Mouse (Mus musculus): ENCODE measurements around the gene Sv2c. TPM values are rescaled to one million over a fixed set of nuclear protein-coding genes. Genes with fewer than 3 reads are reported as not detected.

Sv2c gene
- polyA plus RNA-seq (2016; fragmentation: Nextera tagmentation; extraction: Ambion mirVana) = 0.07 and 0.12 TPM in 2 replicates

DNA sequence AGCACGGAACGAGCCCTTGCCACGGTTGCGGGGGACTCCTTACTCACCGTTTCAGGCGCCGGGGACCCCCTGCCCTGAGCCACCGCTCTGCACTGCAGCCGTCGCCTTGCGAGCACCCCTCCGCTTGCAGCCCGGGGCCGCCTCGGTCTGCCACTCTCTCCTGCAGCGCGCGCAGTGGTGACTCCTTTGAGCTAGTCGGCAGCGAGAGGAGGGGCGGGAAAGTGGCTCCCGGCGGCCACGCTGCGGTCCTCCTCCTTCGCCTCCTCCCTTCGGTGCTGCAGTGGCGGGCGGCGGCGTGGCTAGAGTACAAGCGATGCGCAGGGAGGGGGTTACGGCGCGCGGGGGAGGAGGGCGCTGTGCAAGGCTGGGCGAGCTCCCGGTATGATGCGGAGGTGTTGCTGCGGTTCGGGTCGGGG is at the start of gene Sv2c:
Sv2c (minus strand) TSS at position 177 of the 416 bp plus-strand sequence.
- H3K4me2 ChIP-seq = peak within 1 kb of the TSS; percentile 53
- H3K9me3 ChIP-seq (replicated peaks) = no peaks in the 10 kb centered on the region
- H3K27me3 ChIP-seq (replicated peaks) = peaks cover 77% of the 10 kb centered on the region
- H3K27ac ChIP-seq = no peak within 1 kb of the TSS
- no peak within 1 kb of the TSS for H3K9ac ChIP-seq
- ATAC-seq = no peak
- no peaks in the 10 kb centered on the region for H3K36me3 ChIP-seq
- H3K4me3 ChIP-seq = peak within 1 kb of the TSS; percentile 35
- H3K4me1 ChIP-seq = peaks cover 6% of the 10 kb centered on the region; the same call in 1 of the 2 replicates
- WGBS (ENCODE audit: insufficient replicate concordance) = 1% methylated on average over 42 of the region's 44 CpGs

DNA sequence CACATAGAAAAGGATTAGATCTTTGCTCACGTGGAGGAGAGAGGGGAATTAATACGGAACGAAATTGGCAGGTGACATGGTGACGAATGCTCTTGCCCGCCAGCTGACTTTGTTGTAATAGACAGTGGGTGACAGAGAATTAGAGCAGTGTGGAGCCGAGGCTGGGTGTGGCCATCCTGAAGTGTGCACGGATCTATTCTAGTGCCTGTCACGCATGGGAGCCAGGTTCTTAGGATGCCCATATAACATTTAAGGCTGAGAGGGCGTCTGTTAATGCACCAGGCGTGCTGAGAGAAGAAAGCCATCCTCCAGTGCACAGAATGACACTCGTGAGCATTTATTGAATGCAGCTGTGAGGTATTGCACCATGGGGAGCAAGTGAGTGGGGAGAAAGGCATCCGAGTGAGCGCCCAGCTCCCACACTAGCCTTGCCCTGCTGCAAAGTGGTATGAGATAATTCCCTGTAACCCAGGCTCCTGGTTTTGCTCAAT is 48.3 kb upstream of the Sv2c start:
- Histone ChIP-seq H3K36me3 (no peaks in the 10 kb centered on the region), H3K9ac (no peak overlapping the region), H3K4me3 (no peak overlapping the region), H3K4me2 (no peak overlapping the region), H3K27ac (no peak overlapping the region), H3K4me1 (no peaks in the 10 kb centered on the region), H3K9me3 (replicated peaks) (no peaks in the 10 kb centered on the region), H3K27me3 (replicated peaks) (no peaks in the 10 kb centered on the region)
- ATAC-seq = no peak
- 63% methylated on average over 13 of the region's 13 CpGs for WGBS (ENCODE audit: insufficient replicate concordance)

DNA sequence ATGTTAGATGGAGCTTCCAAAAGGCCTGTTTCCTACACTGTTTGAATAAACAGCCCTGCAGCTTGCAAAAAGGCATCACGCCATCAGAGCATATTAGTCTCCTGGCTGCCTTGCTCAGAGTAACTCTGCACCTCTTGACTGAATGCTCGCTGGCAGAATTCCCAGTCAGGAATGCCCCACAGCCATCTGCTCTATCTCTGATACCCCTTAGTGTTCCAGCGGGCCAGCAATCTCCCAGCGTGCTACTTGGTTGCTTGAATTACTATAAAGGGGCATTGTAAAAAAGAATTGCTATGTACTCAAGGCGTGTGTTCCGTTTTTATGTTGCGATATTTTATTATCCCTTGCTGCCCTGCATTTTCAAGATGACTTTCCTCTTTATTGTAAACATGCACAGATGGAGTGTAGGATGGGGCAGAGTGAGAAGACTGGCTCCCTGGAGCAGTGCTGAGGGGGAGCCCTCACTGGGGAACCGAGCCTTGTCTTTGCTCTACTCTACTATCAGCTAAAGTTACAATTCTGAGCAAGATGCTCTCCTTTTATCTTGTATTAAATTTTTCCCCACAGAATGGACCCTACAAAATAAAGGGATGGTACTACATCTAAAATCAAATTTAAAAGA is 43.3 kb upstream of the Sv2c start:
- ATAC-seq = no peak
- WGBS (ENCODE audit: insufficient replicate concordance) = 71% methylated on average over 8 of the region's 8 CpGs
- no peaks in the 10 kb centered on the region for H3K4me1 ChIP-seq
- H3K4me3 ChIP-seq = no peak overlapping the region
- H3K36me3 ChIP-seq = no peaks in the 10 kb centered on the region
- H3K4me2 ChIP-seq = no peak overlapping the region
- no peaks in the 10 kb centered on the region for H3K27me3 ChIP-seq (replicated peaks)
- H3K9me3 ChIP-seq (replicated peaks) = no peaks in the 10 kb centered on the region
- H3K9ac ChIP-seq = no peak overlapping the region
- no peak overlapping the region for H3K27ac ChIP-seq

- Histone ChIP-seq H3K4me2 (no peak overlapping the region), H3K27ac (no peak overlapping the region), H3K4me1 (no peaks in the 10 kb centered on the region), H3K4me3 (no peak overlapping the region), H3K27me3 (replicated peaks) (no peaks in the 10 kb centered on the region), H3K9me3 (replicated peaks) (no peaks in the 10 kb centered on the region), H3K9ac (no peak overlapping the region), H3K36me3 (no peaks in the 10 kb centered on the region)
- no peak for ATAC-seq
- 46% methylated on average over 3 of the region's 3 CpGs for WGBS (ENCODE audit: insufficient replicate concordance)
These were observed 41.3 kb upstream of the Sv2c start for GRCm38 (mm10) chr13:96173686-96174085.

GRCm38 (mm10) chr13:96172290-96172689 is 39.9 kb upstream of the Sv2c start:
- H3K4me2 ChIP-seq = no peak overlapping the region
- no peaks in the 10 kb centered on the region for H3K9me3 ChIP-seq (replicated peaks)
- 38% methylated on average over 3 of the region's 3 CpGs for WGBS (ENCODE audit: insufficient replicate concordance)
- H3K9ac ChIP-seq = no peak overlapping the region
- H3K4me1 ChIP-seq = no peaks in the 10 kb centered on the region
- no peaks in the 10 kb centered on the region for H3K36me3 ChIP-seq
- no peak overlapping the region for H3K27ac ChIP-seq
- no peak overlapping the region for H3K4me3 ChIP-seq
- ATAC-seq = no peak
- H3K27me3 ChIP-seq (replicated peaks) = no peaks in the 10 kb centered on the region

- H3K27me3 ChIP-seq (replicated peaks) = no peaks in the 10 kb centered on the region
- no peak overlapping the region for H3K4me3 ChIP-seq
- H3K9me3 ChIP-seq (replicated peaks) = no peaks in the 10 kb centered on the region
- no peak overlapping the region for H3K4me2 ChIP-seq
- WGBS (ENCODE audit: insufficient replicate concordance) = 60% methylated on average over 11 of the region's 11 CpGs
- H3K9ac ChIP-seq = no peak overlapping the region
- no peak overlapping the region for H3K27ac ChIP-seq
- no peak for ATAC-seq
- no peaks in the 10 kb centered on the region for H3K36me3 ChIP-seq
- no peaks in the 10 kb centered on the region for H3K4me1 ChIP-seq
These were observed 36.8 kb upstream of the Sv2c start for GRCm38 (mm10) chr13:96168991-96169665.

- no peak overlapping the region for H3K4me2 ChIP-seq
- no peak for ATAC-seq
- H3K27ac ChIP-seq = no peak overlapping the region
- H3K9me3 ChIP-seq (replicated peaks) = no peaks in the 10 kb centered on the region
- H3K27me3 ChIP-seq (replicated peaks) = no peaks in the 10 kb centered on the region
- 52% methylated on average over 2 of the region's 2 CpGs for WGBS (ENCODE audit: insufficient replicate concordance)
- H3K9ac ChIP-seq = no peak overlapping the region
- no peak overlapping the region for H3K4me3 ChIP-seq
- H3K4me1 ChIP-seq = no peaks in the 10 kb centered on the region
- H3K36me3 ChIP-seq = no peaks in the 10 kb centered on the region
These were observed 34.2 kb upstream of the Sv2c start for GRCm38 (mm10) chr13:96166593-96166992.

- Histone ChIP-seq H3K9me3 (replicated peaks) (no peaks in the 10 kb centered on the region), H3K27me3 (replicated peaks) (peaks cover 72% of the 10 kb centered on the region), H3K36me3 (no peaks in the 10 kb centered on the region), H3K4me2 (peak overlapping the region; percentile 53; the same call in 1 of the 2 replicates), H3K9ac (no peak overlapping the region), H3K27ac (no peak overlapping the region), H3K4me3 (no peak overlapping the region), H3K4me1 (peaks cover 6% of the 10 kb centered on the region; the same call in 1 of the 2 replicates)
- no peak for ATAC-seq
- 5% methylated on average over 28 of the region's 28 CpGs for WGBS (ENCODE audit: insufficient replicate concordance)
These were observed 1.2 kb upstream of the Sv2c start for GRCm38 (mm10) chr13:96133363-96134100.

DNA sequence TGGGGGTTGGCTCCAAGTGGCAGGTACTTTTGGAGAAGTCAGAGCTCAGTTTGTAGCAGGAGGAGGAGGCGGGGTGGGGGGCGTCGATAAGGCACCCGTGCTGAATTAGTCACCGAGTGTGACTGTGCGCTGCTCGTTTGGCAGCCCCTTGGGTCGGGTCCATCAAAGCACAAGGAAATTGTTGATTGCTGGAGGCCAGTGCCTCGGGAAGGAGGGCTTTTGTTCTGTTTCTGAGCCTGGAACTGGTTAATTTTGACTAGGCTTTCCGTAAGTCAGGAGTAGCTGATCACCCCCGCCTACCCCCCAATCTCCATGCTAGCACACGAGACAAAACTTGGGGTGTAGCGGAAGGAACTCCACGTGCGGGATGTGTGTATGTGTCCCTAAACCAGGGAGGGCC is 456 bp upstream of the Sv2c start:
- Histone ChIP-seq H3K36me3 (no peaks in the 10 kb centered on the region), H3K4me2 (peak overlapping the region; percentile 53), H3K9me3 (replicated peaks) (no peaks in the 10 kb centered on the region), H3K9ac (no peak overlapping the region), H3K4me3 (peak overlapping the region; percentile 35), H3K4me1 (peaks cover 6% of the 10 kb centered on the region; the same call in 1 of the 2 replicates), H3K27ac (no peak overlapping the region), H3K27me3 (replicated peaks) (peaks cover 73% of the 10 kb centered on the region)
- no peak for ATAC-seq
- 3% methylated on average over 15 of the region's 15 CpGs for WGBS (ENCODE audit: insufficient replicate concordance)

DNA sequence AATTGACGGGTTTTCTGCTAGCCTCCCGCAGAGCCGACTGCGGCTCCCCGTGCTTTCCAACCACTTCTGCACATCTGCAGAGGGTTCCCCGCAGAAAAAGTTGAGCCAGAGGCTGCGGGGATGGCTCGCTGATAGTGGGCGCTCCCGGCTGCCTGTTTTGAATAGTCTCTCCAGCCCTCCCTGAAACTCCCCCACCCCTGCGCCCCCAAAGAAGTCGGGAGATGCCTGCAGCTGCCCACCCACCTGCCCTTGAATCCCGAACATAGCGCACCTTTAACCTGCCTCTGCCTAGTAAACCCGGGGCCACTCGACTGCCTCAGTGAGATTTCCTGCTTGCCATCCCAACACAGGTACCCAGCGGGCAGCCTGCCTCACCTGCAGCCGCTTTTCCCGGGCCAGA is 466 bp downstream of the Sv2c start:
- no peak for ATAC-seq
- Histone ChIP-seq H3K27ac (no peak overlapping the region), H3K9me3 (replicated peaks) (no peaks in the 10 kb centered on the region), H3K27me3 (replicated peaks) (peaks cover 82% of the 10 kb centered on the region), H3K36me3 (no peaks in the 10 kb centered on the region), H3K4me3 (peak overlapping the region; percentile 35), H3K4me2 (peak overlapping the region; percentile 53), H3K9ac (no peak overlapping the region), H3K4me1 (peaks cover 6% of the 10 kb centered on the region; the same call in 1 of the 2 replicates)
- WGBS (ENCODE audit: insufficient replicate concordance) = 2% methylated on average over 19 of the region's 19 CpGs

DNA sequence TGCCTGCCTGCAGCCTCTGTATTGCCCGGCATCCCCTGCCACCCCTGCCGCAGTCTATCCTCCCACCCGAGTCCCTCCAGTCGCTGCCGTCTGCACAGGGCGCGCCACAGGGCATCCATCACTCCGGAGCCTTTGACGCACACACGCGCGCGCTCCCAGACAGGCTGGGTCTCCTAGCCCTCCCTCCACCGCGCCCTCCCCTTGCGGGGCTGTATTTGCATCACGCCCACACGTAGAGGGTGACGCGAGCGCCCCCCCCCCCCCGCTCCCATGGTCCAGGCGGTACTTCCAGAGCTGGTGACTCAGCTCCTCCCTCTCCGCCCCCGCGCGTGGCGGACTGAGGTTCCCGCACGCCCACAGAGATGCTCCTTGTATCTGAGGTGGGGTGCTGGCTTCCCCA is 1.3 kb downstream of the Sv2c start:
- peak overlapping the region; percentile 11; the same call in 1 of the 2 replicates for H3K4me3 ChIP-seq
- ATAC-seq = no peak
- WGBS (ENCODE audit: insufficient replicate concordance) = 2% methylated on average over 28 of the region's 30 CpGs
- no peak overlapping the region for H3K27ac ChIP-seq
- peak overlapping the region; percentile 53 for H3K4me2 ChIP-seq
- peaks cover 80% of the 10 kb centered on the region for H3K27me3 ChIP-seq (replicated peaks)
- no peaks in the 10 kb centered on the region for H3K9me3 ChIP-seq (replicated peaks)
- H3K4me1 ChIP-seq = peaks cover 6% of the 10 kb centered on the region; the same call in 1 of the 2 replicates
- no peak overlapping the region for H3K9ac ChIP-seq
- no peaks in the 10 kb centered on the region for H3K36me3 ChIP-seq

- ATAC-seq = no peak
- H3K27me3 ChIP-seq (replicated peaks) = peaks cover 71% of the 10 kb centered on the region
- H3K4me3 ChIP-seq = no peak overlapping the region
- no peaks in the 10 kb centered on the region for H3K36me3 ChIP-seq
- no peak overlapping the region for H3K9ac ChIP-seq
- no peaks in the 10 kb centered on the region for H3K9me3 ChIP-seq (replicated peaks)
- H3K27ac ChIP-seq = no peak overlapping the region
- H3K4me1 ChIP-seq = peaks cover 6% of the 10 kb centered on the region; the same call in 1 of the 2 replicates
- H3K4me2 ChIP-seq = no peak overlapping the region
- WGBS (ENCODE audit: insufficient replicate concordance) = 65% methylated on average over 3 of the region's 3 CpGs
These were observed 3.3 kb downstream of the Sv2c start for GRCm38 (mm10) chr13:96129081-96129480.
